Mouse (Mus musculus): Measurements from ENCODE around the gene Traf3. TPM values are rescaled to one million over a fixed set of nuclear protein-coding genes. Genes with fewer than 3 reads are reported as not detected.

Traf3 gene
- total RNA-seq, 1 experiment: 12.4 TPM

DNA sequence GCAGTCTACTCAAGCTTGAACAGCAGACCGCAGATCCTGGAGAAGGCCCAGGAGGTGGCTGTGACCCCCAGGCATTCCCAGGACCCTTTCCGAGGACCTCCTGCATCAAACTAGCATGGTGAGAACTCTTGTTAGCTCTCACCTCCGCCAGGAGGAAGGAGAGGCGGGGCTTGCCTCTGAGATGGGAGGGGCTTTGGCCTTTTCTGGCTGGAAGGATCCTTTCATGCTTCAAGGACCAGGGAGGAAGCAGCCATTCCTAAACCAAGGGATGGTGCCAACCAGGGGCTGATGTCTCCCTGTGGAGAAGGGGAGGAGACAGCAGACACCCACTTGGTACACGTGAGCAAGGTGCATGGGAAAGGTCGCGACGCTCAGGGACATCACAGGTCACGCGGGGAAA, 118.4 kb downstream of the Traf3 start:
- no peaks in the 10 kb centered on the region for H3K36me3 ChIP-seq (ENCODE audit: control insufficient read depth, insufficient read depth, low read length, poor library complexity, severe bottlenecking)
- H3K4me3 ChIP-seq (ENCODE audit: insufficient read depth in 1 of 2, low read depth in 1 of 2, low read length in 2 of 2, poor library complexity in 1 of 2, severe bottlenecking in 1 of 2): peak overlapping the region in 1 of 2 experiments; percentile 26; a peak in 1 of 4 replicates
- DNase-seq (ENCODE audit: low read depth, low spot score): no peak
- peaks cover 0 to 5% of the 10 kb centered on the region in 2 experiments; a peak in 1 of 4 replicates for H3K4me1 ChIP-seq (ENCODE audit: control insufficient read depth in 2 of 2, insufficient read depth in 2 of 2, low read length in 2 of 2, poor library complexity in 1 of 2)
- in situ Hi-C loops (cut with MboI; ENCODE audit: low sequenced_read_pairs in 2 of 2, unreplicated experiment in 2 of 2): no loop called here
- TF ChIP-seq HCFC1 (IDR thresholded peaks at IDR 0.05; ENCODE audit: borderline replicate concordance, insufficient read depth, low read length) (no peak), ZNF384 (IDR thresholded peaks at IDR 0.05; ENCODE audit: low read depth, low read length) (no peak), CHD2 (IDR thresholded peaks at IDR 0.05; ENCODE audit: low read depth, low read length) (no peak), MAFK (IDR thresholded peaks at IDR 0.05; ENCODE audit: insufficient read depth, low read depth, low read length) (no peak), ZC3H11A (IDR thresholded peaks at IDR 0.05; ENCODE audit: borderline replicate concordance, low read depth, low read length) (no peak)
- no peak overlapping the region for H3K27ac ChIP-seq (ENCODE audit: insufficient read depth, low read depth, low read length, poor library complexity, severe bottlenecking)
- no peaks in the 10 kb centered on the region for H3K9me3 ChIP-seq (ENCODE audit: control insufficient read depth, insufficient read depth, low read depth, low read length)
- H3K9ac ChIP-seq (ENCODE audit: insufficient read depth, low read depth, low read length, poor library complexity, severe bottlenecking): peak overlapping the region; percentile 18; the same call in 1 of the 2 replicates

DNA sequence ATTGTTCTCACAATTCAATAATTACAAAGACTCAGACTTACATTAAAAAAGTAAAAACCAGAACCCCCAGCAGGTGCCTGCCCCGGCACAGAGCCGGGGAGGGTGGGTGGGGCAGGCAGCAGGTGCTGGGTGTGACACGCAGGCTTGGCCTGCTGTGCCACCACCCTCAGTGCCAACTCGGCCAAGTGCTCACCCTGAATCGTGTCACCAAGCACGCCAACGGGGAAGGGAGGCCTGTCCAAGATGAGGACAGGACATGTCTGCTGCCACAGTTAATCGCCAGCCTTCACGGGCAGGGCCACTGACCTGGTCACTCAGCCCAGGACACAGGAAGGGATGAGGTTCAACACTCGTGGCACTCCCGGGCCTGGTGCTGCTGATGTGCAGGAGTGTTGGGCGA, 126.9 kb downstream of the Traf3 start:
- no peaks in the 10 kb centered on the region for H3K4me1 ChIP-seq (ENCODE audit: control insufficient read depth in 2 of 2, insufficient read depth in 2 of 2, low read length in 2 of 2, poor library complexity in 1 of 2)
- peaks cover 43% of the 10 kb centered on the region for H3K36me3 ChIP-seq (ENCODE audit: control insufficient read depth, insufficient read depth, low read length, poor library complexity, severe bottlenecking)
- H3K27ac ChIP-seq (ENCODE audit: insufficient read depth, low read depth, low read length, poor library complexity, severe bottlenecking): no peak overlapping the region
- H3K4me3 ChIP-seq (ENCODE audit: insufficient read depth in 1 of 2, low read depth in 1 of 2, low read length in 2 of 2, poor library complexity in 1 of 2, severe bottlenecking in 1 of 2): no peak overlapping the region
- DNase-seq (ENCODE audit: low read depth, low spot score): no peak
- TF ChIP-seq HCFC1 (IDR thresholded peaks at IDR 0.05; ENCODE audit: borderline replicate concordance, insufficient read depth, low read length): no peak
- TF ChIP-seq MAFK (IDR thresholded peaks at IDR 0.05; ENCODE audit: insufficient read depth, low read depth, low read length): no peak
- no peak for TF ChIP-seq CHD2 (IDR thresholded peaks at IDR 0.05; ENCODE audit: low read depth, low read length)
- no peak for TF ChIP-seq ZC3H11A (IDR thresholded peaks at IDR 0.05; ENCODE audit: borderline replicate concordance, low read depth, low read length)
- no peak for TF ChIP-seq ZNF384 (IDR thresholded peaks at IDR 0.05; ENCODE audit: low read depth, low read length)
- in situ Hi-C loops (cut with MboI; ENCODE audit: low sequenced_read_pairs in 2 of 2, unreplicated experiment in 2 of 2): no loop called here
- no peak overlapping the region for H3K9ac ChIP-seq (ENCODE audit: insufficient read depth, low read depth, low read length, poor library complexity, severe bottlenecking)
- H3K9me3 ChIP-seq (ENCODE audit: control insufficient read depth, insufficient read depth, low read depth, low read length): no peaks in the 10 kb centered on the region

DNA sequence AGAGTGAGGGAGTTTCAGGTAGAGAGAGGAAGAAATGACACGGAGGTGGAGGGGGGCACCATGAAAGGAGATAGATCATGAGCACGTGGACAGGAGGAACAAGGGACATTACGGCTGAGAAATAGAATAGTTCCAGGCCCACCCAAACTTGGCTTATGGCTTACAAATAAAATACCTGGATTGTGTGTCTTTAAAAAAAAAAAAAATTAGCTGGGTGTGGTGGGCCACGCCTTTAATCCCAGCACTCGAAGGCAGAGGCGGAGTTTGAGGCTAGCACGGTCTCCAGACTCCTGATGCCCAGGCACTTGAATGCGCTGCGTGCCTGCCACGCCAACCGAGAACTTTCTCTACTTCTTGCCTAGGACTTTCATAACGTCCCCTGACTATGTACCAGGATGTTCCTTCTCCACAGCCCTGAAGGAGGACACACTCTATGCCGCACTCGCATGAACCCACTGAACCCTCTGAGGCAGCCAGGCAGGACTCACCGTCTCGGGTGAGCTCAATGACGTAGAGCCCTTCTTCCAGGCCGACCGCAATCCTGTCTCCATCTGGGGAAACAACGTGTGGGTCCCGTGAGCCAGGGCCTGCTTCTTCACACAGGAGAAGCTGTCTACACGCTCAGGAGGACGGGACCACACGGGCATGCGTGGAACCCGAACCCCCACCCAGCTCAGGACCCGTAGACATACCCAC, 135.3 kb downstream of the Traf3 start:
- Histone ChIP-seq H3K4me3 (ENCODE audit: insufficient read depth in 1 of 2, low read depth in 1 of 2, low read length in 2 of 2, poor library complexity in 1 of 2, severe bottlenecking in 1 of 2) (no peak overlapping the region), H3K27ac (ENCODE audit: insufficient read depth, low read depth, low read length, poor library complexity, severe bottlenecking) (no peak overlapping the region), H3K4me1 (ENCODE audit: control insufficient read depth in 2 of 2, insufficient read depth in 2 of 2, low read length in 2 of 2, poor library complexity in 1 of 2) (0 out of 4 replicates have a peak, but pooled peaks cover 0 to 2% of the 10 kb centered on the region in 2 experiments), H3K9ac (ENCODE audit: insufficient read depth, low read depth, low read length, poor library complexity, severe bottlenecking) (no peak overlapping the region), H3K36me3 (ENCODE audit: control insufficient read depth, insufficient read depth, low read length, poor library complexity, severe bottlenecking) (peaks cover 62% of the 10 kb centered on the region), H3K9me3 (ENCODE audit: control insufficient read depth, insufficient read depth, low read depth, low read length) (no peaks in the 10 kb centered on the region)
- no peak for DNase-seq (ENCODE audit: low read depth, low spot score)
- peak; percentile 78 for TF ChIP-seq ZNF384 (IDR thresholded peaks at IDR 0.05; ENCODE audit: low read depth, low read length)
- no peak for TF ChIP-seq HCFC1 (IDR thresholded peaks at IDR 0.05; ENCODE audit: borderline replicate concordance, insufficient read depth, low read length)
- in situ Hi-C loops (cut with MboI; ENCODE audit: low sequenced_read_pairs in 2 of 2, unreplicated experiment in 2 of 2): no loop called here

DNA sequence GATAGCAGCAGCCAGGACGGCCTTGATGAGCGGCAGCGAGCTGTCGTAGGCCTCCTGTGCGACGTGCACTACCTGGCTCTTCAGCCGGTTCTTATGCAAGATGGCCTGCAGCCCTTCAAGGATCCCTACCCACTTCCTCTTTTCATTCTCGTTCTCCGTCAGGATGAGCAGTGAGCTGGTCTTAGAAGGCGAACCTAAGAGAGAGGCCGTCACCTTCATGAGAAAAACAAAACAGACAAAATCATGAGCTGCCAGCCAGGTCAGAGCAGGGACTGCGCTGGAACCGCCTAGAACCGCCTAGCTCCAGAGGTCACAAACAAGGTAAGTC, 135.8 kb downstream of the Traf3 start:
- H3K27ac ChIP-seq (ENCODE audit: insufficient read depth, low read depth, low read length, poor library complexity, severe bottlenecking): no peak overlapping the region
- H3K9ac ChIP-seq (ENCODE audit: insufficient read depth, low read depth, low read length, poor library complexity, severe bottlenecking): no peak overlapping the region
- 0 out of 4 replicates have a peak, but pooled peaks cover 0 to 2% of the 10 kb centered on the region in 2 experiments for H3K4me1 ChIP-seq (ENCODE audit: control insufficient read depth in 2 of 2, insufficient read depth in 2 of 2, low read length in 2 of 2, poor library complexity in 1 of 2)
- H3K9me3 ChIP-seq (ENCODE audit: control insufficient read depth, insufficient read depth, low read depth, low read length): no peaks in the 10 kb centered on the region
- no peak overlapping the region for H3K4me3 ChIP-seq (ENCODE audit: insufficient read depth in 1 of 2, low read depth in 1 of 2, low read length in 2 of 2, poor library complexity in 1 of 2, severe bottlenecking in 1 of 2)
- H3K36me3 ChIP-seq (ENCODE audit: control insufficient read depth, insufficient read depth, low read length, poor library complexity, severe bottlenecking): peaks cover 64% of the 10 kb centered on the region
- TF ChIP-seq CHD2 (IDR thresholded peaks at IDR 0.05; ENCODE audit: low read depth, low read length) (no peak), ZNF384 (IDR thresholded peaks at IDR 0.05; ENCODE audit: low read depth, low read length) (no peak), MAFK (IDR thresholded peaks at IDR 0.05; ENCODE audit: insufficient read depth, low read depth, low read length) (no peak), HCFC1 (IDR thresholded peaks at IDR 0.05; ENCODE audit: borderline replicate concordance, insufficient read depth, low read length) (no peak), ZC3H11A (IDR thresholded peaks at IDR 0.05; ENCODE audit: borderline replicate concordance, low read depth, low read length) (no peak)
- in situ Hi-C loops (cut with MboI; ENCODE audit: low sequenced_read_pairs in 2 of 2, unreplicated experiment in 2 of 2): no loop called here
- no peak for DNase-seq (ENCODE audit: low read depth, low spot score)

All from ES-E14 (cell line).